Mouse (Mus musculus): ENCODE measurements around the gene Pgghg. TPM values are rescaled to one million over a fixed set of nuclear protein-coding genes. Genes with fewer than 3 reads are reported as not detected.
"Not testable (repeated sequence)": the region's sequence is repeated elsewhere in the genome, so short reads cannot be mapped to it uniquely, and the experiment has no call there.

The Pgghg gene
- polyA plus RNA-seq, 1 experiment from 2014 or later = 9.1 TPM

- H3K4me1 ChIP-seq (replicated peaks) = no peaks in the 10 kb centered on the region
- H3K9ac ChIP-seq = no peak overlapping the region
- no peaks in the 10 kb centered on the region for H3K36me3 ChIP-seq
- no peak overlapping the region for H3K27ac ChIP-seq (replicated peaks)
- H3K9me3 ChIP-seq = no peaks in the 10 kb centered on the region
- 58% methylated on average over 2 of the region's 2 CpGs for WGBS
- H3K4me2 ChIP-seq = no peak overlapping the region
- no peak for ATAC-seq (ENCODE audit: low FRiP score, low read depth)
- H3K27me3 ChIP-seq = no peaks in the 10 kb centered on the region
- no peak overlapping the region for H3K4me3 ChIP-seq
These were observed 20.2 kb downstream of the Pgghg start for GRCm38 (mm10) chr7:140961416-140961815.

- no peak for ATAC-seq (ENCODE audit: low FRiP score, low read depth)
- Histone ChIP-seq H3K9ac (no peak overlapping the region), H3K4me2 (no peak overlapping the region), H3K36me3 (no peaks in the 10 kb centered on the region), H3K27ac (replicated peaks) (no peak overlapping the region), H3K27me3 (no peaks in the 10 kb centered on the region), H3K9me3 (no peaks in the 10 kb centered on the region), H3K4me3 (no peak overlapping the region), H3K4me1 (replicated peaks) (no peaks in the 10 kb centered on the region)
- WGBS = 64% methylated on average over 2 of the region's 2 CpGs
These were observed 21.5 kb downstream of the Pgghg start for GRCm38 (mm10) chr7:140962733-140963132.

- no peak for ATAC-seq (ENCODE audit: low FRiP score, low read depth)
- H3K4me2 ChIP-seq = no peak within 1 kb of the TSS
- no peaks in the 10 kb centered on the region for H3K4me1 ChIP-seq (replicated peaks)
- 92% methylated on average over 4 of the region's 4 CpGs for WGBS
- H3K9me3 ChIP-seq = no peaks in the 10 kb centered on the region
- no peak within 1 kb of the TSS for H3K4me3 ChIP-seq
- no peaks in the 10 kb centered on the region for H3K27me3 ChIP-seq
- H3K9ac ChIP-seq = no peak within 1 kb of the TSS
- H3K36me3 ChIP-seq = no peaks in the 10 kb centered on the region
- H3K27ac ChIP-seq (replicated peaks) = no peak within 1 kb of the TSS
These were observed 25.7 kb downstream of the Pgghg start, which contains the start of gene Ifitm1 for GRCm38 (mm10) chr7:140966921-140967320. Gene Ifitm1 (plus strand): TSS chr7:140967221.

- Histone ChIP-seq H3K27ac (replicated peaks) (no peak overlapping the region), H3K27me3 (no peaks in the 10 kb centered on the region), H3K9me3 (no peaks in the 10 kb centered on the region), H3K9ac (no peak overlapping the region), H3K36me3 (no peaks in the 10 kb centered on the region), H3K4me3 (no peak overlapping the region), H3K4me1 (replicated peaks) (no peaks in the 10 kb centered on the region), H3K4me2 (no peak overlapping the region)
- ATAC-seq (ENCODE audit: low FRiP score, low read depth) = no peak
- 14% methylated on average over 14 of the region's 14 CpGs for WGBS
These were observed 26.8 kb downstream of the Pgghg start for GRCm38 (mm10) chr7:140967862-140968591.

GRCm38 (mm10) chr7:140968710-140969109, 27.5 kb downstream of the Pgghg start:
- not testable (repeated sequence) for H3K27me3 ChIP-seq; H3K4me3 ChIP-seq; H3K9ac ChIP-seq; H3K4me2 ChIP-seq; H3K27ac ChIP-seq (replicated peaks); ATAC-seq (ENCODE audit: low FRiP score, low read depth); H3K9me3 ChIP-seq; H3K4me1 ChIP-seq (replicated peaks); H3K36me3 ChIP-seq
- WGBS = 17% methylated on average over 3 of the region's 3 CpGs

GRCm38 (mm10) chr7:140970931-140971330, 29.7 kb downstream of the Pgghg start:
- no peak overlapping the region for H3K4me3 ChIP-seq
- H3K4me1 ChIP-seq (replicated peaks) = 0 out of 2 replicates have a peak, but pooled peaks cover 6% of the 10 kb centered on the region
- WGBS = 54% methylated on average over 7 of the region's 7 CpGs
- H3K4me2 ChIP-seq = no peak overlapping the region
- no peak overlapping the region for H3K9ac ChIP-seq
- no peaks in the 10 kb centered on the region for H3K9me3 ChIP-seq
- no peaks in the 10 kb centered on the region for H3K27me3 ChIP-seq
- no peak for ATAC-seq (ENCODE audit: low FRiP score, low read depth)
- no peaks in the 10 kb centered on the region for H3K36me3 ChIP-seq
- H3K27ac ChIP-seq (replicated peaks) = no peak overlapping the region

GRCm38 (mm10) chr7:140971479-140972171, 30.4 kb downstream of the Pgghg start:
- WGBS = 93% methylated on average over 8 of the region's 8 CpGs
- Histone ChIP-seq H3K4me3 (no peak overlapping the region), H3K36me3 (no peaks in the 10 kb centered on the region), H3K9ac (no peak overlapping the region), H3K9me3 (no peaks in the 10 kb centered on the region), H3K27me3 (no peaks in the 10 kb centered on the region), H3K4me1 (replicated peaks) (0 out of 2 replicates have a peak, but pooled peaks cover 6% of the 10 kb centered on the region), H3K4me2 (no peak overlapping the region), H3K27ac (replicated peaks) (no peak overlapping the region)
- ATAC-seq (ENCODE audit: low FRiP score, low read depth) = no peak

GRCm38 (mm10) chr7:140973396-140974165, 32.4 kb downstream of the Pgghg start:
- H3K4me1 ChIP-seq (replicated peaks) = 0 out of 2 replicates have a peak, but pooled peaks cover 6% of the 10 kb centered on the region
- no peak for ATAC-seq (ENCODE audit: low FRiP score, low read depth)
- H3K36me3 ChIP-seq = no peaks in the 10 kb centered on the region
- H3K4me2 ChIP-seq = no peak overlapping the region
- H3K4me3 ChIP-seq = no peak overlapping the region
- no peaks in the 10 kb centered on the region for H3K27me3 ChIP-seq
- no peaks in the 10 kb centered on the region for H3K9me3 ChIP-seq
- no peak overlapping the region for H3K27ac ChIP-seq (replicated peaks)
- WGBS = 16% methylated on average over 14 of the region's 14 CpGs
- no peak overlapping the region for H3K9ac ChIP-seq

- Histone ChIP-seq H3K4me3 (no peak overlapping the region), H3K36me3 (no peaks in the 10 kb centered on the region), H3K4me2 (no peak overlapping the region), H3K9ac (no peak overlapping the region), H3K27me3 (no peaks in the 10 kb centered on the region), H3K9me3 (no peaks in the 10 kb centered on the region), H3K4me1 (replicated peaks) (0 out of 2 replicates have a peak, but pooled peaks cover 6% of the 10 kb centered on the region), H3K27ac (replicated peaks) (no peak overlapping the region)
- no peak for ATAC-seq (ENCODE audit: low FRiP score, low read depth)
- WGBS = 17% methylated on average over 9 of the region's 9 CpGs
These were observed 33.7 kb downstream of the Pgghg start for GRCm38 (mm10) chr7:140974940-140975339.

- Histone ChIP-seq H3K9me3 (no peaks in the 10 kb centered on the region), H3K36me3 (no peaks in the 10 kb centered on the region), H3K4me3 (no peak overlapping the region), H3K4me1 (replicated peaks) (0 out of 2 replicates have a peak, but pooled peaks cover 6% of the 10 kb centered on the region), H3K27me3 (no peaks in the 10 kb centered on the region), H3K27ac (replicated peaks) (no peak overlapping the region), H3K4me2 (no peak overlapping the region), H3K9ac (no peak overlapping the region)
- WGBS = 14% methylated on average over 3 of the region's 3 CpGs
- no peak for ATAC-seq (ENCODE audit: low FRiP score, low read depth)
These were observed 34.3 kb downstream of the Pgghg start for GRCm38 (mm10) chr7:140975465-140975864.

GRCm38 (mm10) chr7:140976720-140977119, 35.5 kb downstream of the Pgghg start:
- not testable (repeated sequence) for H3K36me3 ChIP-seq; H3K4me3 ChIP-seq; H3K27ac ChIP-seq (replicated peaks); H3K9me3 ChIP-seq; H3K4me2 ChIP-seq; ATAC-seq (ENCODE audit: low FRiP score, low read depth); H3K9ac ChIP-seq; H3K27me3 ChIP-seq; H3K4me1 ChIP-seq (replicated peaks)
- 92% methylated on average over 9 of the region's 9 CpGs for WGBS

GRCm38 (mm10) chr7:140981704-140982103, 40.5 kb downstream of the Pgghg start:
- no peak for ATAC-seq (ENCODE audit: low FRiP score, low read depth)
- no peaks in the 10 kb centered on the region for H3K36me3 ChIP-seq
- no peak overlapping the region for H3K27ac ChIP-seq (replicated peaks)
- no peak overlapping the region for H3K9ac ChIP-seq
- H3K4me2 ChIP-seq = no peak overlapping the region
- H3K9me3 ChIP-seq = no peaks in the 10 kb centered on the region
- H3K4me1 ChIP-seq (replicated peaks) = no peaks in the 10 kb centered on the region
- WGBS = 90% methylated on average over 8 of the region's 8 CpGs
- no peaks in the 10 kb centered on the region for H3K27me3 ChIP-seq
- no peak overlapping the region for H3K4me3 ChIP-seq

All from hindbrain, embryonic 15.5 days (tissue).